Mouse (Mus musculus) heart, adult 8-10 months (tissue): ENCODE measurements around the gene Ddx58. TPM values are rescaled to one million over a fixed set of nuclear protein-coding genes. Genes with fewer than 3 reads are reported as not detected.

Experiments used
- DNase-seq: peaks from one replicate; pipeline ENCODE4 v3.0.0; 2022; ENCODE audit warnings: low spot score
- total RNA-seq, 4 experiments: library from RNA; stranded (reverse); gene quantifications; 2 replicates each; pipeline ENCODE4 v1.2.4; 2022

Ddx58 gene
- total RNA-seq, 4 experiments from 2014 or later = 6.3 to 9.0 (median 7.0) TPM

GRCm38 (mm10) chr4:40182651-40183320 lies 56.8 kb downstream of the Ddx58 start:
- peak; percentile 33 for DNase-seq

DNA sequence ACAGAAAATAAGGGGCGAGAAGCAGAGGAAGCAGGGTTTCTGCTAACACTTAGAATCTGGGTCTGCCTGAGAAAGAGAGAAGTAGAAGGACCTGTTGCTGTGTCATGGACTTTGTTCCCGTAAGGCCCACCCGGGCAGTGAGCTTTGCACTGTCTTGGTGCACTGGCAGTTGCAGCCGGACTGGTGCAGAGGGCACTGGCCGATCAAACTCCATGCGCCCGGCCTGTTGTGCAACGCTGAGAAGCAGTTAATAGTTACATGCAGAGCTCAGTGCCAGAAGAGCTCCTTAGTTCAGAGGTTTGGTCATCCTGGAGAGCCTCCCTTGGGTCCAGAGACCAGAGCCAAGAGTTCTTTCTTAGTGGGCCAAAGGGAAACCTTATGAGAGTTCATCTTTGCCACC lies 57.9 kb downstream of the Ddx58 start:
- DNase-seq = no peak

DNA sequence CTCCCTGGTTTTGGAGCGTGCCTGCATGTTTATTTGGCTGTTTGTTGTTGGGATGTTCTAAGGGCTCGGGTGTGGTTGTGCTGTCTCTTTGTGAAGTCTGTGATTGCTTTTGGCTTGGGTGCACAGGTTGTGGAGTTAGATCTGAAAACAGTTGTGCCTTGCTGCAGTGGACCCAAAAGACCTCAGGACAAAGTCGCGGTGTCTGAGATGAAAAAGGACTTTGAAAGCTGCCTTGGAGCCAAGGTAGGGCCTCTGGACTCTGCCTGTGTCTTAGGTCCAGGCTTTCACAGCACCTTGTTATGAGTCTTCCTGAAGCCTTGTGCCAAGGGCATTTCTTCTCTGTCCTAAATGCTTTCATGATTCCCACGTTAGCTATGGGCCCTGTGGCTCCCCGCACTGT lies 59.6 kb downstream of the Ddx58 start:
- DNase-seq = no peak

- DNase-seq = no peak
These were observed 61.0 kb downstream of the Ddx58 start for GRCm38 (mm10) chr4:40178584-40178983.

DNA sequence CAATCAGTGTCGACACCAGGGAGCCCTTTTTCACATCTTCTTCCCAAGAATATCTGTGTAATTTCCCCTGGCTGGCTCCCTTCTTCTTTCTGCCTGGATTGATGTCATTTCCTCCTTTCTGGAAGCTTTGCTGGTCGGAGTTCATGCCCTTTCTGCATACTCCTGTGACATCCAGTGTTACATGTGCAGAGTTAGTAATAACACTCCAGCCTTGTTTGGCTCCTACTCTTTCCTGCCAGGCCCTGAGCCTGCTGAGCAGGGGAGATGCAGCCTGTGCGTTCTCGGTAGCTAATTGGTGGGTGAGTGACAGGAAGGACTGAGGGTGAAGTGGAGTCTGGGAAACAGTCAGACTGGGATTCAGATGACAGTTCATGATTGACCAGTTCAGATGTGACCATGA lies 65.3 kb downstream of the Ddx58 start:
- peak; percentile 15 for DNase-seq

GRCm38 (mm10) chr4:40172336-40172735 lies 67.3 kb downstream of the Ddx58 start:
- DNase-seq = no peak

- DNase-seq = no peak
These were observed 68.2 kb downstream of the Ddx58 start for GRCm38 (mm10) chr4:40171477-40171876.

DNA sequence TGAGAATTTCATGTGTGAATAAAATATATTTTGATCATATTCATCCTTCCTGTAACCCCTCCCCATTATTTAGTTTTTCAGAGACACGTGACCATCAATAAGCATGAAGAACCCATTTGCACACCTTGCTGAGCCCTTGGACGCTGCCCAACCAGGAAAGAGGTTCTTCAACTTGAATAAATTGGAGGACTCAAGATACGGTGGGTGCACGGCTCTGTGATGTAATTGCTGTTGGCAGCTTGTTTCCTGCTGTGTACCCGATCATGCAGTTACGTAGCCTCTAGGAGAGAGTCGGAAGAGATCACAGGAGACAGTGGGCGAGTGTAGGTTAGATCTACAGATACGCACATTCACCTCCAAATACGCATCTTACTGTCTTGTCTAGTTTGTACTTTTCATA lies 76.0 kb downstream of the Ddx58 start:
- no peak for DNase-seq

DNA sequence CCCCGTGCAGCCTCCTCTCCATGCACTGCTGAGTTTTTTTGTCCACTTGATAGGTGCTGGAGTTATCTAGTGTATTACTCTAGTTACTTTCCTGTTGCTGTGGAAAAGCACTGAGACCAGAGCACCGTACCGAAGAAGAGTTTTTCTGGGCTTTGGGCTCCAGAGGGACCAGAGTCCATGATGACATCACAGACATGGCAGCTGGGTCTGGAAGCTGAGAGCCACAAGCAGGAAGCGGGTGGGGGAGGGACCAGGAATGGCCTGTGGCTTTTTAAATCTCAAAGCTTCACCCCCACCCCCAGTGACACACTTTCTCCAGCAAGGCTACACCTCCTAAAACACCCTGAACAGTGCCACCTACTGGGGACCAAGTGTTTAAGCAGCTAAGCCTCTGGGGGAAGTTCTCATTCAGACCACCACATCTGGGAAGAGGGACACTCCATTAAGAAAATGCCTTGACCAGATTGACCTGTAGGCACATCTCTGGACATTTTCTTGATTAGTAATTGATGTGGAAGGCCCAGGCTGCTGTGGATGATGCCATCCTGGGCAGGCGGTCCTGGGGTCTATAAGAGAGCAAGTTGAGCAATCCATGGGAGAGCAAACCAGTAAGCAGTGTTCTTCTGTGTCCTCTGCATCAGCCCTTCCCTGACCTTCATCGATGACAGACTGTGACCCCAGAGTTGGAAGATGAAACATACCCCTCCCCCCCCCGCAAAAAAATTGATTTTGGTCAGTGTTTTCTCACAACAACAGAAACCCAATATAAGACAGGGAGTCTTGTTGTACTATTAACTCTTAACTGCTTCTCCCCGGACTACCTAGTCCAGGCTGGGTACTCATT lies 78.8 kb downstream of the Ddx58 start:
- DNase-seq = no peak

- DNase-seq = no peak
These were observed 81.4 kb downstream of the Ddx58 start for GRCm38 (mm10) chr4:40158224-40158540.

DNA sequence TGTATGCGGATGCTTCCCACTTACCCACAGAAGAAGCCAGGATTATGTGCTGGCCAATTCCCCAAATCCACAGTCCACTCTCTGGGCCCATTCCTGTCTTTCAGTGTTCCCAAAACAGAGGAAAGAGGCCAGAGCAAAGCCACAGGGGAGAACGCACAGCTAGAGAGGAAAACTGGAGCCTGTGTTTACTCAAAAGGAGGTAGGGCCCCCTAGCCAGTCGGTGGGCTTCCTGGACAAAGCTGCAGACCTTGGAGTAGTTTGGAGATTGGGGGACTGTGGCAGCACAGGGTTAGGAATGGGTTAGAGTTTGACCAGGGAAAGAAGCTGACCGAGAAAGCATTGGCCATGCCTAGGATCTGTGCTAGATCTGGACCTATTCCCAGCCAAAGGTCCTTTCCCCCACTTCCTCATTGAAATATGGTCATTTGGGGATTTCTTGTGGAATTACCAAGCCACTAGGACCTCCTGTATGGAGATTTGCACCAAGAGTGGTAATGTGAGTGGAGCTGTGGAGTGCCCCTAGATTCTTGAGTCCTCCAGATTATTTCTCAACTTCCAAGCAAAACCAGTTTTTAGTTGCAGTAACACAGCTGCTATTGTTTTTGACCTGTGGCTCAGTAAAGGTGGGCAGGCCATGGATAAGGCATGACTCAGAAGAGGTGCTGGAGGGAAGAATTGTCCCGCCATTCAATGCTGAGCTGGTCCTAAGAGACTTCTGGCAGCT lies 82.0 kb downstream of the Ddx58 start:
- peak; percentile 21 for DNase-seq

GRCm38 (mm10) chr4:40156582-40157499 lies 82.8 kb downstream of the Ddx58 start:
- DNase-seq = no peak

- peak; percentile 29 for DNase-seq
These were observed 83.5 kb downstream of the Ddx58 start for GRCm38 (mm10) chr4:40156153-40156552.

GRCm38 (mm10) chr4:40155467-40155999 lies 84.1 kb downstream of the Ddx58 start:
- DNase-seq = no peak

DNA sequence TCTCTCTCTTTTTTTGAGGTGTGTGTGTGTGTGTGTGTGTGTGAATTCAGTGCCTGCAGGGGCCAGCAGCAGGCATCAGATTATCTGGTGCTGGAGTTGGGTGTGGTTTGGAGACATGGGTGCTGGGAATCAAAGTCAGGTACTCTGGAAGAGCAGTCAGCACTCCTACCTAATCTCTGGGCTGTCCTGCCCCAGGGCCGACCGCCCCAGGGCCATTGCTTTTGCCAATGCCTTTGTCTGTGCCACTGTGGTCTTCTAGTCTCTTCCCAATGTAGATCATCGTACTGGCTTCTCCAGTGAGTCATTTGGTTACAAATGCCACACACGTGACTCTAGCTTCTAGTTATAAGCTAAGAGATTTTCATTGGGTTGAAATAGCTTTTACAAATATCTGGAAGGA lies 84.9 kb downstream of the Ddx58 start:
- no peak for DNase-seq

Other genes with a start within 250 kb of the Ddx58 start
- gene Aco1, start 96.7 kb downstream of the Ddx58 start, total RNA-seq = 10 to 100 TPM; 24.3 to 30.2 (median 26.3) TPM
- 10 to 100 TPM; 38.6 to 57.0 (median 48.2) TPM for gene Smim27, start 29.8 kb upstream of the Ddx58 start, total RNA-seq
- gene Topors, start 30.0 kb upstream of the Ddx58 start, total RNA-seq = 10 to 100 TPM in 3 of 4 experiments, 1 to 10 TPM in 1; 9.4 to 11.5 (median 10.1) TPM
- 100 to 1,000 TPM; 477 to 496 (median 482) TPM for gene Ndufb6, start 39.6 kb upstream of the Ddx58 start, total RNA-seq
- under 1 TPM in 1 of 4 experiments, not detected in 3; 0.12 TPM for gene Tmem215, start 232.4 kb upstream of the Ddx58 start, total RNA-seq